Mouse (Mus musculus) urinary bladder, postnatal 10 days (tissue): ENCODE results near the gene Prop1.
A peak's percentile ranks its signal among the peaks of the same experiment; 100 is the strongest.

Experiments used
- DNase-seq: peaks from one replicate; pipeline ENCODE4 v3.0.0; 2022; ENCODE audit warnings: low spot score

Prop1 gene

GRCm38 (mm10) chr11:50953665-50954064, at the start of gene Prop1:
TSS of gene Prop1 (minus strand) at chr11:50953765.
- DNase-seq = no peak

- DNase-seq = no peak
These were observed 49.7 kb upstream of the Prop1 start, which contains the start of gene Olfr51 for GRCm38 (mm10) chr11:51003296-51003695. TSS of gene Olfr51 (plus strand) at chr11:51003596.

DNA sequence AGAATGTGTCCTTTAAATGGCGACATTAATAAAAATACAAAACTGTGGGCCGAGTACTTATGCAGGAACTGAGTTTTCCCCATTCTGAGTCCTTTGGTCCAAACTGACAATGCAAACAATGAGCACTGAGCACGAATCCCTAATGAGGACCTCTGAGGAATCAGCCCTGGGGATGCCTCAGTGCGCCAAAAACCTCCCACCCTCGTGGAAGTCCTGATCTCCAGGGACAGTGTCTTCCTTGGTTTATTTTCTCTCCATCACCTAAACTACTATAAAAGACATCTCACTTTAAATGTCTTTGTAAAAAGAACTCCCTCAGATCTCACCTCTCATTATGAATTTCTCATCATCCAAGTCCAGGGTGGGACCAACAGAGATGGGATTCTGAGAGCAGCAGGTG, 28.1 kb upstream of the Prop1 start, which contains the start of gene Olfr1377:
Olfr1377 (plus strand) TSS at position 301 of the 400 bp plus-strand sequence.
- DNase-seq = no peak

DNA sequence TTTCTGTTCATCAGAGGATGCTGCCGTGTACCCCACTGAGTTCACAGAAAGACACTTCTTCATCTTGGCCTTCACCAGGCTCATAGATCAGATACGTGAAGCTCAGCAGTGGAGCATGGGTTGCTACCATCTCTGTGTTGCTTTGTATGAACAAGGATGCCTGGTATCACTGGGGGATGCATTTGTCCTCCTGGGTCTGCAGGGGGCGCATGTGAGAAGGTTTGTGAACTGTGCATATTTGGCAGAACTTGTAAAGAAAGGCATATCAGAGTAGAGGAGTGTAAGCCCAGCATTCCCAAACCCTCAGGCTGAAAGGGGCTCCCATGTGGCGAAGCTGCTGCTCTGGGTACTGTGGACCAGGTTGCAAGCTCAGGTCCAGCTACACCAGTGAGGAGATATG, 23.7 kb upstream of the Prop1 start:
- no peak for DNase-seq

DNA sequence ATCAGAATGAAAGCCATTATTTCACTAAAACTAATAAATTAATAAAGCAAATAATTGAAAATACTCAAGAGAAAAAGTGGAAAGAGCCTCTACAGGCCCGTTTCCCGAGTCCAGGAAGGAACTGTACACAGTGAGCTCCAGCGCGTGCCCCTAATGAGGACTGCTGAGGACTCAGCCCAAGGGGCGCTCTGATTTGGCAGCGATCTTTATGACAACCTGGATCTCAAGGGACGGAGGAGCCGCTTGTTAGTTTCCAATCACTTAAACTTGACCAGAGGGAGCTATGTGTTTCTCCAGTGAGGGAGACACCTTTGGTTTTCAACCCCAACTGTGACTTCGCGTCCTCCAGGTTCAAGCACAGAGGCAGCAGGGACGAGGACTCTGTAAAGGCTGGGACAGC, 12.7 kb upstream of the Prop1 start, which contains the start of gene Olfr1378:
Olfr1378 (plus strand) TSS at position 301 of the 400 bp plus-strand sequence.
- no peak for DNase-seq

GRCm38 (mm10) chr11:50964886-50965285, 11.3 kb upstream of the Prop1 start:
- no peak for DNase-seq

- no peak for DNase-seq
These were observed 1.3 kb downstream of the Prop1 start for GRCm38 (mm10) chr11:50952290-50952689.

- DNase-seq = no peak
These were observed 10.1 kb downstream of the Prop1 start, which contains the start of gene 4933414I15Rik for GRCm38 (mm10) chr11:50943506-50943905. TSS of gene 4933414I15Rik (minus strand) at chr11:50943765.

DNA sequence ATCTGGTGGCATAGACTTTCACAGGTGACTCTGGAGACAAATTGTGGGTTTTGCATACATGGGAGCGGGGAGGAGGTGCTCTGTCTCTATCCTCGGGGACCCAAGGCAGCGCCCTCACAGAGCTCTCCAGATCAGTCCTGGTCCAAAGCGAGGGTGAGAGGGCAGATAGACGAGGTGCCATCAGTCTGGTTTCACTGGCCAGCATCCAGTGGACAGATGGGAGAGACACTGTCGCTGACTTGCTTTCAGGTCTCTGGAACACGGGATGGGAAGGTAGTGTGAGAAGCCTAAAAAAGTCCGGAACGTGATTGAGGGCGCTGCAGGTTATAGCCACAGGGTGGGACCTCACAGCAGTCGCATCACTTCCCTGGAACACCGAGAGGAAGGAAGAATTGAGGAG, 11.2 kb downstream of the Prop1 start:
- no peak for DNase-seq

DNA sequence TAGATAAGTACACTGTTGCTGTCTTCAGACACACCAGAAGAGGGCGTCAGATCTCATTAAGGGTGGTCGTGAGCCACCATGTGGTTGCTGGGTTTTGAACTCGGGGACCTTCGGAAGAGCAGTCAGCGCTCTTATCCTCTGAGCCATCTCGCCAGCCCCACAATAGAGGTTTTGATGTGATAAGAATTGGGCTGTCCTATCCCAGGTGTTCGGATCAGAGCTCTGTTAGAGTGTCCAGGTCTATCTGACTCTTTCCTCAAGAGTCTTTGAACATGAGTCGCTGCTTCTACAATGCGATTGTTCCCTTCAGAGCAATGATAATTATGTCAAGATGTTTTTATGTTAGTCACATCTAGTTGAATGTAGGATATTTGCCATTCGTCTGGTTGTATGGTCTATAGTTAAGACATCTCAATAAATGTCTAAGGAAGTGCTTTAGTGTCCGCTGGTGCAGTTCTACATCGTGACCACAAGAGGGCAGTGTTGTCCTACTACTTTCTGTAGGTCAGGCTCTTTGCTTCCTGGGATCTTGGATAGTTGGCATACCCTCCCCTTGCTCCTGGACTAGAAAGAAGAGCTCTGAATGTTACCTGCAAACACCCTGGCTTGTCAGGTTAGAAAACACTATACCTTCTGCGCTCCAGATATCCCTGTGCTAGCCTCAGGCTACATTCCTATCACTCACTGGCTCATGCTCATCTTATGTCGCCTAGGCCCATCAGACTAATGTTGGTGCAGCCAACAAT, 13.8 kb downstream of the Prop1 start:
- DNase-seq = no peak

GRCm38 (mm10) chr11:50938435-50938834, 15.1 kb downstream of the Prop1 start:
- DNase-seq = no peak

DNA sequence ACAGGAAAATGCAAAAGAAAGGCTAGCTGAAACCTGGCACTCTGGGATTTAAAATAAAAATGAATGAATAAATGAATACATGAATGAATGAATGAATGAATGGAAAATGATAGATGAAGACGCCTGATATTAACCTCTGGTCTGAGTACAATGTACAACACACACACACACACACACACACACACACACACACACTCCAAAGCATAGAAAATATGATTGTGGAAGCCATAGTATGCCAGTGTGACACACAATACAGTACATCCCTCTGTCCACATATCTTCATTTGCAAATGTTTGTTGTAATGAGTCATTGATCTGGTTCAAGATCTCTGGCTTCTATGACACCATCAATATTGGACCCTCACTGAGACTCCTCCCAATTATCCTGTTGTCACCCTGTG, 21.5 kb downstream of the Prop1 start:
- DNase-seq = no peak

GRCm38 (mm10) chr11:50931451-50931866, 22.1 kb downstream of the Prop1 start, which contains the start of gene Zfp354b:
TSS of gene Zfp354b (minus strand) at chr11:50931633.
- peak; percentile 30 for DNase-seq

DNA sequence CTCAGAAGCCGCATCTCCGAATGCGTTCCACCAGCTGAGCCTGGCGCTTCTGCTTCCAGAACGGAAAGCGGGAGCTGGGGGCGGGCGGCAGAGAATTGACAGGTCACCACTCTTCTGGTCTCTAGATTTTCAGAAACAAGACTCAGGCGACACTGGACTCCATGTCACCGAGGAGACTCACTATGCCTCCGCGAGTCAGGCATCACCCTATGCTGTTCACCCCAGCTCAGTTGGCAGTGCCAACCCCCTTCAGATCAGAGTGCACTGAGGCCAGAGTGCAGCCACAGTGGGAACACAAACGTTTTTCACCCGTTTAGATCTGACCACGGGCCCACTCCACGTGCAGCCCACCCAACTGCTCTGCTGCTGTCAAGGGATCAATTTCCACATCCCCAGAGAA, 22.5 kb downstream of the Prop1 start:
- DNase-seq = no peak

DNA sequence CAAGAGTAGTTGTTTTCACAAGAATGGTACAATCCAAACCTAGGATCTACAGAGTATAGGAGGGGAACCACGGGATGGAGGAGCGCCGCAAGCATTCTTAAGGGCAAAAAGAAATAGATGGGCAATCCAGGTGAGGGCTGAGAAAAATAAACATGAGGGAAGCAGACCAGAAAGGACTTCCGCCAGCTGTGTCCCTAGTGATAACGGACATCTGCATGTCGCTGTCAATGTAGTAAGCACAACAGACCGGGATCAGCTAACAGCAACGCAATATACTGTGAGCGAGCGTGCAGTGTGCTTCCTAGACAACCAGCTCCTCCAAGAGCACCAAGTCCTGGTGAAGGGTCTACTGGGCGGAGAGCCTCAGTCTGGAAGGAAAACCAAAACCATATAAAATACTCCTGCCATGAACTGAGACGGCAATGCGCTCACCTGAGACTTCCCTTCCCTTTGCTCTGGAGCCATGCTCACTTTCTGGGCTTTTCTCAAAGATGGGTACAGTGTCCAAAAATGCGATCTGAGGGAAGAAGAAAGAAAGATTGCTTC, 23.0 kb downstream of the Prop1 start:
- no peak for DNase-seq

GRCm38 (mm10) chr11:50915671-50916320, 37.8 kb downstream of the Prop1 start, which contains the start of gene Zfp2:
TSS of gene Zfp2 (minus strand) at chr11:50916165.
- peak; percentile 50 for DNase-seq

DNA sequence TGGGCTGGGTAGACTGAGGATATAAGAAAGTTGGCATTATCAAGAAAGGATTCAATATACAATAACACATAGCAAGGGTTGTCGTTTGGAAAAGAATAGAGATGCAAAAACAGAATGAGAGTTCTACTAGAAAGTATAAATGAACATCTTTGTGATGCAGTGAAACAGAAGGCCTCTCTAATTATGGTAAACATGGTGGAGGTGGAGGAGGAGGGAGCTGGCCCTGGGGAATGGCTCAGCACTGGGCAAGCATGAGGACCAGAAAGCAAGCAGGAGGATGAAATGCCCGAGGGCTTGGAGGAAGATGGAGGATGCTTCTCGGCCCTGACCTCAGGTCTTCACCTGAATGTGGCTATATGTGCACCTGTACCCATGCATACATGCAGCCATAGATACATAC, 39.1 kb downstream of the Prop1 start:
- DNase-seq = no peak

GRCm38 (mm10) chr11:50913301-50913700, 40.3 kb downstream of the Prop1 start:
- no peak for DNase-seq

GRCm38 (mm10) chr11:50908136-50908535, 45.4 kb downstream of the Prop1 start:
- DNase-seq = no peak
